23 mouse cellular contexts compared by ENCODE assay signal in the genomic region with DNA sequence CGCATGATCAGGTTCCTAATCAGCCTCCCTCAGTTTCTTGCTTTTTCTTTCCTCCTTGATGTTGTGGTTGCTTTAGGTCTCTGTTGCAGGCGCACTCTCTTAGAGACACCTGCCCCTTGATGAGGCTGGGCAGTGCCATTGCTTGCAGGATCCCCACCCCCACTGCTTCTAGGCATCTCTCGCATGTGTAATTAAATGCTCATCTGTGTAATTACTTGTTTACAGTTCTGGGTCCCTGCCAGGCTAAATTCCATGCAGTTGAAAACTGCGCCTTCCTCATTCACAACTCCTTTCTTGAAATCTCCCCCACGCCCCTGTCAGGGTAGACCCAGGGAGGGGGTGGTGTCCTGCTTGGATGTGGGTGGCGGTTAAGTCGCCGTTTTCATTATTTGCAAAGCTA.
DNase-seq lines count a peak whose midpoint lies in the region; ATAC-seq and TF ChIP-seq lines count a peak whose summit lies in the region.
"Had no signal": no experiment of that assay in that cellular context is flagged by ENCODE, and none has a peak within 500 bp of the region (broad histone marks: within the 10 kb centered on the region; RNA-seq: fewer than 3 reads in every experiment).

No protein-coding gene starts in this region.

- DNase-seq in embryonic facial prominence, embryonic 14.5 days (ENCODE audit: low spot score): peak; percentile 9
- DNase-seq in embryonic facial prominence, embryonic 10.5 days (ENCODE audit: low spot score): no peak
- no peak for DNase-seq in forebrain, postnatal 0 days
- peak; percentile 28 for DNase-seq in midbrain, embryonic 14.5 days
- peak; percentile 74 for DNase-seq in brain, embryonic 14.5 days (ENCODE audit: low read depth)
- DNase-seq: adrenal gland, adult 8-10 months; adrenal gland, postnatal 25 days; cerebellum, adult 18-20 months; cerebellum, adult 9-10 months; cerebellum, postnatal 14 days; gastrocnemius, adult 2 months; gastrocnemius, postnatal 14 days; heart, adult 11 months had no signal

- no peak overlapping the region for H3K9ac ChIP-seq in embryonic facial prominence, embryonic 14.5 days (ENCODE audit: low read depth, low read length)
- H3K9ac ChIP-seq in forebrain, embryonic 13.5 days: no peak overlapping the region
- no peak overlapping the region for H3K9ac ChIP-seq in forebrain, postnatal 0 days
- H3K9ac ChIP-seq in midbrain, embryonic 14.5 days (replicated peaks; ENCODE audit: low read length): no peak overlapping the region
- H3K9ac ChIP-seq in midbrain, embryonic 13.5 days (replicated peaks): no peak overlapping the region
- H3K9ac ChIP-seq: embryonic facial prominence, embryonic 12.5 days; hindbrain, embryonic 14.5 days had no signal

- TF ChIP-seq CTCF in forebrain, postnatal 0 days (IDR thresholded peaks at IDR 0.05; ENCODE audit: low read depth): no peak
- TF ChIP-seq CTCF in brain, embryonic 14.5 days (IDR thresholded peaks at IDR 0.05; ENCODE audit: borderline replicate concordance, extremely low read depth, insufficient read depth, insufficient read length): no peak

- H3K36me3 ChIP-seq in embryonic facial prominence, embryonic 14.5 days (ENCODE audit: control insufficient read depth, insufficient read depth, low read length): no peaks in the 10 kb centered on the region
- no peaks in the 10 kb centered on the region for H3K36me3 ChIP-seq in embryonic facial prominence, embryonic 10.5 days (replicated peaks)
- no peaks in the 10 kb centered on the region for H3K36me3 ChIP-seq in forebrain, embryonic 13.5 days (ENCODE audit: poor library complexity, severe bottlenecking)
- H3K36me3 ChIP-seq in forebrain, postnatal 0 days (ENCODE audit: insufficient read depth): no peaks in the 10 kb centered on the region
- H3K36me3 ChIP-seq in midbrain, embryonic 14.5 days (ENCODE audit: control insufficient read depth, insufficient read depth, low read length): no peaks in the 10 kb centered on the region
- no peaks in the 10 kb centered on the region for H3K36me3 ChIP-seq in midbrain, embryonic 13.5 days
- H3K36me3 ChIP-seq: embryonic facial prominence, embryonic 12.5 days had no signal

- no peaks in the 10 kb centered on the region for H3K4me1 ChIP-seq in embryonic facial prominence, embryonic 14.5 days (ENCODE audit: control insufficient read depth, insufficient read depth, low read length)
- peaks cover 12% of the 10 kb centered on the region for H3K4me1 ChIP-seq in embryonic facial prominence, embryonic 10.5 days
- peaks cover 13% of the 10 kb centered on the region for H3K4me1 ChIP-seq in forebrain, embryonic 13.5 days
- no peaks in the 10 kb centered on the region for H3K4me1 ChIP-seq in forebrain, postnatal 0 days (ENCODE audit: insufficient read depth)
- peaks cover 16% of the 10 kb centered on the region for H3K4me1 ChIP-seq in midbrain, embryonic 14.5 days (ENCODE audit: control insufficient read depth, insufficient read depth, low read length)
- peaks cover 19% of the 10 kb centered on the region for H3K4me1 ChIP-seq in midbrain, embryonic 13.5 days (replicated peaks)

- no peak overlapping the region for H3K4me3 ChIP-seq in embryonic facial prominence, embryonic 14.5 days (ENCODE audit: low read depth, low read length)
- H3K4me3 ChIP-seq in embryonic facial prominence, embryonic 10.5 days: no peak overlapping the region
- no peak overlapping the region for H3K4me3 ChIP-seq in forebrain, embryonic 13.5 days
- no peak overlapping the region for H3K4me3 ChIP-seq in forebrain, postnatal 0 days (ENCODE audit: low read depth, low read length)
- no peak overlapping the region for H3K4me3 ChIP-seq in midbrain, embryonic 14.5 days (replicated peaks; ENCODE audit: low read depth, low read length)
- no peak overlapping the region for H3K4me3 ChIP-seq in midbrain, embryonic 13.5 days (replicated peaks)
- H3K4me3 ChIP-seq: embryonic facial prominence, embryonic 12.5 days; erythroblast, embryonic 14.5 days; gastrocnemius, adult 2 months had no signal

- ATAC-seq in embryonic facial prominence, embryonic 14.5 days (ENCODE audit: low read depth): no peak
- ATAC-seq in forebrain, embryonic 13.5 days: peak; percentile 27; the same call in 1 of the 2 replicates
- ATAC-seq in forebrain, postnatal 0 days: no peak
- no peak for ATAC-seq in midbrain, embryonic 14.5 days (ENCODE audit: low FRiP score, low TSS enrichment)
- no peak for ATAC-seq in midbrain, embryonic 13.5 days
- ATAC-seq: activated CD4-positive, CD25-positive, alpha-beta regulatory T cell, adult 4 months; hindbrain, postnatal 0 days; inflammation-experienced regulatory T-cells, adult 6 months; intestine, embryonic 16.5 days had no signal

- no peak overlapping the region for H3K27ac ChIP-seq in embryonic facial prominence, embryonic 14.5 days (replicated peaks; ENCODE audit: low read depth, low read length)
- no peak overlapping the region for H3K27ac ChIP-seq in embryonic facial prominence, embryonic 10.5 days (replicated peaks)
- no peak overlapping the region for H3K27ac ChIP-seq in forebrain, embryonic 13.5 days
- no peak overlapping the region for H3K27ac ChIP-seq in forebrain, postnatal 0 days (ENCODE audit: low read depth, low read length)
- no peak overlapping the region for H3K27ac ChIP-seq in midbrain, embryonic 14.5 days (replicated peaks; ENCODE audit: low read depth, low read length)
- H3K27ac ChIP-seq in midbrain, embryonic 13.5 days: no peak overlapping the region
- H3K27ac ChIP-seq: embryonic facial prominence, embryonic 12.5 days; gastrocnemius, adult 2 months; hindbrain, embryonic 14.5 days; hindbrain, postnatal 0 days had no signal

- TF ChIP-seq POLR2A in brain, embryonic 14.5 days (IDR thresholded peaks at IDR 0.05; ENCODE audit: borderline replicate concordance, extremely low read depth, insufficient read depth, insufficient read length, poor library complexity, severe bottlenecking): no peak

- WGBS in embryonic facial prominence, embryonic 14.5 days: 47% methylated on average over 8 of the region's 8 CpGs
- 59% methylated on average over 8 of the region's 8 CpGs for WGBS in embryonic facial prominence, embryonic 10.5 days
- 33% methylated on average over 8 of the region's 8 CpGs for whole genome bisulfite sequencing in forebrain, embryonic 13.5 days
- 17% methylated on average over 8 of the region's 8 CpGs for WGBS in forebrain, postnatal 0 days
- 63% methylated on average over 8 of the region's 8 CpGs for WGBS in midbrain, embryonic 14.5 days
- WGBS in midbrain, embryonic 13.5 days: 61% methylated on average over 8 of the region's 8 CpGs

- H3K27me3 ChIP-seq in embryonic facial prominence, embryonic 14.5 days (replicated peaks; ENCODE audit: control insufficient read depth, insufficient read depth, low read length): peaks cover 25% of the 10 kb centered on the region
- H3K27me3 ChIP-seq in embryonic facial prominence, embryonic 10.5 days (replicated peaks; ENCODE audit: low read depth, poor library complexity, severe bottlenecking): peaks cover 60% of the 10 kb centered on the region
- peaks cover 97% of the 10 kb centered on the region for H3K27me3 ChIP-seq in forebrain, embryonic 13.5 days
- H3K27me3 ChIP-seq in forebrain, postnatal 0 days (ENCODE audit: insufficient read depth, low read length): peaks cover 41% of the 10 kb centered on the region
- H3K27me3 ChIP-seq in midbrain, embryonic 14.5 days (ENCODE audit: control insufficient read depth, insufficient read depth, low read length): peaks cover 43% of the 10 kb centered on the region
- H3K27me3 ChIP-seq in midbrain, embryonic 13.5 days: peaks cover 71% of the 10 kb centered on the region

- no peaks in the 10 kb centered on the region for H3K9me3 ChIP-seq in embryonic facial prominence, embryonic 14.5 days (ENCODE audit: control insufficient read depth, low read length)
- no peaks in the 10 kb centered on the region for H3K9me3 ChIP-seq in embryonic facial prominence, embryonic 10.5 days
- no peaks in the 10 kb centered on the region for H3K9me3 ChIP-seq in forebrain, embryonic 13.5 days (replicated peaks)
- H3K9me3 ChIP-seq in forebrain, postnatal 0 days (ENCODE audit: low read length): no peaks in the 10 kb centered on the region
- H3K9me3 ChIP-seq in midbrain, embryonic 14.5 days (ENCODE audit: control insufficient read depth, low read length): no peaks in the 10 kb centered on the region
- no peaks in the 10 kb centered on the region for H3K9me3 ChIP-seq in midbrain, embryonic 13.5 days
- H3K9me3 ChIP-seq: embryonic facial prominence, embryonic 12.5 days had no signal

- no peak overlapping the region for H3K4me2 ChIP-seq in embryonic facial prominence, embryonic 14.5 days (ENCODE audit: low read depth, low read length)
- H3K4me2 ChIP-seq in forebrain, embryonic 13.5 days: no peak overlapping the region
- H3K4me2 ChIP-seq in forebrain, postnatal 0 days (ENCODE audit: low read depth): no peak overlapping the region
- no peak overlapping the region for H3K4me2 ChIP-seq in midbrain, embryonic 14.5 days (ENCODE audit: low read length)
- no peak overlapping the region for H3K4me2 ChIP-seq in midbrain, embryonic 13.5 days (replicated peaks)
- H3K4me2 ChIP-seq: embryonic facial prominence, embryonic 12.5 days; heart, embryonic 11.5 days; hindbrain, embryonic 14.5 days had no signal

Comparison
In these comparisons a context has a peak if more than half of its experiments do, and no peak if none do; other contexts are left out.
1. DNase-seq: peak in embryonic facial prominence, embryonic 14.5 days (single experiment), midbrain, embryonic 14.5 days (single experiment) and brain, embryonic 14.5 days (single experiment); none in embryonic facial prominence, embryonic 10.5 days (single experiment) and forebrain, postnatal 0 days (single experiment).